Mouse (Mus musculus): ENCODE data around the gene Ptn. TPM values are rescaled to one million over a fixed set of nuclear protein-coding genes. Genes with fewer than 3 reads are reported as not detected.

Ptn gene
- total and polyA plus RNA-seq, 2 experiments = not detected

DNA sequence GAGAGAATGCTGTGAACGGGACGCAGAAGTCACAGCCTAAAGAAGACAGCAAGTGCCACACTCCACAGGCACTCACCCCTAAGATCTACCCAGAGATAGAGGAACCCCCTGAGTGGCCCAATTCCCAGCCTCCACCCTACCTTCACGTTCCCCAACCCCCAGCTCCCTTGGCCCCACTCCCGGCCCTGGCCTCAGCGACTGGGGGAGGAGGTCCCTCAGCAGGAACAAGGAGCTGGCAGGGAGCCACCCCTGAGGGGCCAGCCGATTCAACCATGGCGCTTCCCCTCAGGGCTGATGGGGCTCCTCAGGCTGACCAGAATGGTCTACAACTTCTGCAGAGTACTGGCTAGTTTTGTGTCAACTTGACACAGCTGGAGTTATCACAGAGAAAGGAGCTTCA, 81.9 kb downstream of the Ptn start:
- Histone ChIP-seq H3K36me3 (ENCODE audit: control insufficient read depth, insufficient read depth, low read length) (no peaks in the 10 kb centered on the region), H3K9ac (ENCODE audit: low read depth, low read length) (no peak overlapping the region), H3K4me1 (ENCODE audit: control insufficient read depth, insufficient read depth, low read length) (no peaks in the 10 kb centered on the region), H3K79me2 (ENCODE audit: control insufficient read depth, insufficient read depth, low read length) (no peaks in the 10 kb centered on the region), H3K27ac (replicated peaks; ENCODE audit: insufficient read depth, low read depth, low read length) (no peak overlapping the region), H3K27me3 (ENCODE audit: control insufficient read depth, insufficient read depth, low read length) (no peaks in the 10 kb centered on the region), H3K4me3 (ENCODE audit: insufficient read depth, low read depth, low read length) (no peak overlapping the region)
- DNase-seq (ENCODE audit: extremely low read depth, low read depth, low spot score) = no peak
- WGBS = 84% methylated on average over 7 of the region's 7 CpGs
- TF ChIP-seq POLR2A (IDR thresholded peaks at IDR 0.05; ENCODE audit: extremely low read depth, insufficient read depth, low read length) = no peak

DNA sequence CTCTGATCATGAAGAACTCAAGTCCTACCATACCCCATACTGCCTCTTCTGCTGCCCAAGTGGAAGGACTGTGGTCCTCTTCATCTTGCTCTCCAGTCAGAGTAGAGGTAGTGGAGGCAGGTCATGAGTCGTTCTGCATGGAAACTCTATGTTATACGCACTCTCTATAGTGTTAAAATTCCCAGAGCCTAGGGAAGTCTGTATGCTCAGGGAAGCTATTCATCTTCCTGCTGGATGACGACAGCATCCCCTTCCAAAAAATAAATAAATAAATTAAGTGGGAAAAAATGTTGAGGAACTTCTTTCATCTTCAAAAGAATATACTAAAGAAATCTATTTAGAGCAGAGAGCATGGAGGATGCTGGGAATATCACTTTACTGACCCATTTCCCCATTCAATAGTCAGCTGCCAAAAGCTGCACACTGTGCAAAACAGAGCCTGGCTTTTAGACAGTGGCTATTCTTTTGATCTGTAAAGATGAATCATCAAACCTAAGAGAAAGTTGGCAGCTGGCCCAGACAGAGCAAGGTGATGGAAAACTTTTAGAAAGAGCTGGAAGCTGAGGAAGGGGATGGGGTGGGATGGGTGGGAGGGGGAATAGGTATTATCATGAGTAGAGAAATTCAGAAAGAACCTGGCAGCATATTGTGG, 84.4 kb downstream of the Ptn start:
- WGBS = 79% methylated on average over 3 of the region's 3 CpGs
- no peak overlapping the region for H3K27ac ChIP-seq (replicated peaks; ENCODE audit: insufficient read depth, low read depth, low read length)
- DNase-seq (ENCODE audit: extremely low read depth, low read depth, low spot score) = no peak
- H3K4me1 ChIP-seq (ENCODE audit: control insufficient read depth, insufficient read depth, low read length) = no peaks in the 10 kb centered on the region
- H3K4me3 ChIP-seq (ENCODE audit: insufficient read depth, low read depth, low read length) = no peak overlapping the region
- TF ChIP-seq POLR2A (IDR thresholded peaks at IDR 0.05; ENCODE audit: extremely low read depth, insufficient read depth, low read length) (no peak), CTCF (IDR thresholded peaks at IDR 0.05; ENCODE audit: low read depth, low read length) (no peak)
- no peak overlapping the region for H3K9ac ChIP-seq (ENCODE audit: low read depth, low read length)
- H3K27me3 ChIP-seq (ENCODE audit: control insufficient read depth, insufficient read depth, low read length) = no peaks in the 10 kb centered on the region
- no peaks in the 10 kb centered on the region for H3K79me2 ChIP-seq (ENCODE audit: control insufficient read depth, insufficient read depth, low read length)
- no peaks in the 10 kb centered on the region for H3K36me3 ChIP-seq (ENCODE audit: control insufficient read depth, insufficient read depth, low read length)

DNA sequence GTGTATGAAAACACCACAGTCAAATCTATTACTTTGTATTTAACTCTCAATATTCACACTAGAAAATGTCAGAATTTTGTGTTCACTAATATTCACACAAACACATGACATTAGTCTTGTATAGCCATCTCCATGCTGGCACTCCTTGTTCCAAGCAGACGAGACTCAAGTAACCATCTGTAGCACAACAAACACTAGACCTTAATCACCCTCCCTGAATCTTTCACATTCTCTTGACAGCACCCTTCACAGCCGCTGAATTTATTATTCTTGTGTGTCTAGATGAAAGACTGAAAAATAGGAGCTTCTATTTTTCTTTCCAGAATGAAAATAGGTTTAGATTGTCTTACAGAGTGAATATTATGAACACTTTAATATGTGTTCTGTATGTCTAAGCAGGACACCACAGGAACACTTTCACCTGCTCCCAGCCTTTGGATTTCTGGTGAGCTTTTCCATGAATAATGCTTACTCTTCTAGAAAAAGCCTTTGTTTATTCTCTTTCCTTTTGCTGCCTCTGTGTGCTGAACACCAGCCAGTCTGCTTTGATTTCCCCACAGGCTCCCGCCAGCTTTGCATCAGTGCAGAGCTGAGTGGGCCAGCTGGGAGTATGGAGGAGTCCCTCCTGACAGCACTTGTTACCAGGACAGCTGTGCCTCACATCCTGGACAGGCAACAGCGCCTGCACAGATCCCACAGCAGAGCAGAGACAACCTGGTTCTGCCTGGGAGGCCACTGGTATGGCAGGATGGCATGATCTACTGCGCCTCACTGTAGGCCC, 87.1 kb downstream of the Ptn start:
- H3K27me3 ChIP-seq (ENCODE audit: control insufficient read depth, insufficient read depth, low read length) = no peaks in the 10 kb centered on the region
- 80% methylated on average over 5 of the region's 5 CpGs for WGBS
- H3K4me3 ChIP-seq (ENCODE audit: insufficient read depth, low read depth, low read length) = no peak overlapping the region
- no peaks in the 10 kb centered on the region for H3K36me3 ChIP-seq (ENCODE audit: control insufficient read depth, insufficient read depth, low read length)
- no peak overlapping the region for H3K9ac ChIP-seq (ENCODE audit: low read depth, low read length)
- no peak overlapping the region for H3K27ac ChIP-seq (replicated peaks; ENCODE audit: insufficient read depth, low read depth, low read length)
- no peak for TF ChIP-seq POLR2A (IDR thresholded peaks at IDR 0.05; ENCODE audit: extremely low read depth, insufficient read depth, low read length)
- TF ChIP-seq CTCF (IDR thresholded peaks at IDR 0.05; ENCODE audit: low read depth, low read length) = no peak
- H3K79me2 ChIP-seq (ENCODE audit: control insufficient read depth, insufficient read depth, low read length) = no peaks in the 10 kb centered on the region
- DNase-seq (ENCODE audit: extremely low read depth, low read depth, low spot score) = no peak
- H3K4me1 ChIP-seq (ENCODE audit: control insufficient read depth, insufficient read depth, low read length) = no peaks in the 10 kb centered on the region

DNA sequence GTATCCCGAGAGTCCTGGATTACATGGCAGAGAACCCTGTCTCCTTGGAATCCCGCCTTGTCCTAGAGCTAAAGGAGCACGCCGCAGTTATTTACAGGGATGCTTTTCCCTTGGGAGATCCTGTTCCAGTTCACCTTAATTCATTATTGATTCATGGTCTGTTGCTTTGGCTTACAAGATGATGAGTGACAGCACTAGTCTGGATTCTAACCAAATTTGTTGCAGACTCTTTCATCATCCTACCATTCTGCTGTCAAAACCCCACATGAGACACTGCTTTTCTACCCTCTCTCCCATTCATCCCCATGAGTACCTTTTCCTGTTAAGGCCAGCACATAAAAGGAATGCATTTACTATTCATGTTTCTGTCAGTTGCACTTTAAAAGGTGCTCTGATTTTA, 96.7 kb downstream of the Ptn start:
- Histone ChIP-seq H3K36me3 (ENCODE audit: control insufficient read depth, insufficient read depth, low read length) (no peaks in the 10 kb centered on the region), H3K9ac (ENCODE audit: low read depth, low read length) (no peak overlapping the region), H3K4me1 (ENCODE audit: control insufficient read depth, insufficient read depth, low read length) (no peaks in the 10 kb centered on the region), H3K4me3 (ENCODE audit: insufficient read depth, low read depth, low read length) (no peak overlapping the region), H3K27ac (replicated peaks; ENCODE audit: insufficient read depth, low read depth, low read length) (no peak overlapping the region), H3K27me3 (ENCODE audit: control insufficient read depth, insufficient read depth, low read length) (no peaks in the 10 kb centered on the region), H3K79me2 (ENCODE audit: control insufficient read depth, insufficient read depth, low read length) (no peaks in the 10 kb centered on the region)
- DNase-seq (ENCODE audit: extremely low read depth, low read depth, low spot score) = no peak
- TF ChIP-seq CTCF (IDR thresholded peaks at IDR 0.05; ENCODE audit: low read depth, low read length) (no peak), POLR2A (IDR thresholded peaks at IDR 0.05; ENCODE audit: extremely low read depth, insufficient read depth, low read length) (no peak)
- 92% methylated on average over 4 of the region's 4 CpGs for WGBS

DNA sequence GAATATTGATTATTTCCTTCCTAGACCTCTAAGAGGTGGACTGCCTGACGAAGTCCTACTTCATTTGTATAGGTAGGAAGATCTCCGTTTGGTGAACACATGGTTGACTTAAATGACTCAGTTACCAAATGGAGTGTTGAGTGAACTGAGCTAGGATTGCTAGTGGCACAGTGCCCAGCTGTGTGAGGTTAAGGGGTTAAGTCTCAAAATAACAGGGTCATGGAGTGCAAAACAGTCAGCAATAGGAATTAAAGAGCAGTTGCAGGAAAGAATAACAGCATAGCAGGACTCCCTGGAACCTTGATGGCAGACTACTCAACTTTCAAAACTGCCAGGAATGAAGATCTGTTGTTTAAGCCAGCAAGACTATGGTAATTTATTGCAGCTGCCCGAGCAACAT, 114.5 kb downstream of the Ptn start:
- no peak for TF ChIP-seq POLR2A (IDR thresholded peaks at IDR 0.05; ENCODE audit: extremely low read depth, insufficient read depth, low read length)
- no peak for TF ChIP-seq CTCF (IDR thresholded peaks at IDR 0.05; ENCODE audit: low read depth, low read length)
- Histone ChIP-seq H3K4me1 (ENCODE audit: control insufficient read depth, insufficient read depth, low read length) (no peaks in the 10 kb centered on the region), H3K36me3 (ENCODE audit: control insufficient read depth, insufficient read depth, low read length) (no peaks in the 10 kb centered on the region), H3K79me2 (ENCODE audit: control insufficient read depth, insufficient read depth, low read length) (no peaks in the 10 kb centered on the region), H3K27me3 (ENCODE audit: control insufficient read depth, insufficient read depth, low read length) (no peaks in the 10 kb centered on the region), H3K9ac (ENCODE audit: low read depth, low read length) (no peak overlapping the region), H3K4me3 (ENCODE audit: insufficient read depth, low read depth, low read length) (no peak overlapping the region), H3K27ac (replicated peaks; ENCODE audit: insufficient read depth, low read depth, low read length) (no peak overlapping the region)
- whole genome bisulfite sequencing = 77% methylated on average over 3 of the region's 3 CpGs
- no peak for DNase-seq (ENCODE audit: extremely low read depth, low read depth, low spot score)

DNA sequence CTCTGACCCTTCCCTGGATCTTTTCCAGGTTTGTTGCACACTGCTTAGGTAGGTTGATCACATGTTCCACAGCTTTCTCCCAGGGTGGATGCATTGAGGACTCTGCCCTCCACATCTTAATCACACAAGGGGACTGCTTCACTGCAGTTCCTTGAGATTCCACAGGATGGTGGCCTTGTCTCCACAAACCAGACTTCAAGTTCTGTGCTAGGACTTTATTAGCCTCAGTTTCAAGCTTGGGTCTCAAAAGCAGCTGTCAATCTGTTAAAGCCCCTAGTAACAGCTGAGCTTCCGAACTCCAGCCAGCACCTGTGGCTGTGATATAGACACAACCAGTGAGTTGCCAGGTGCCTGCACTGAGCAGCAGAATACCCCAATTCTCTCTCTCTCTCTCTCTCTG, 118.5 kb downstream of the Ptn start:
- H3K4me1 ChIP-seq (ENCODE audit: control insufficient read depth, insufficient read depth, low read length) = no peaks in the 10 kb centered on the region
- no peak overlapping the region for H3K4me3 ChIP-seq (ENCODE audit: insufficient read depth, low read depth, low read length)
- WGBS = 50% methylated on average over 1 of the region's 1 CpGs
- H3K36me3 ChIP-seq (ENCODE audit: control insufficient read depth, insufficient read depth, low read length) = no peaks in the 10 kb centered on the region
- no peaks in the 10 kb centered on the region for H3K79me2 ChIP-seq (ENCODE audit: control insufficient read depth, insufficient read depth, low read length)
- H3K9ac ChIP-seq (ENCODE audit: low read depth, low read length) = no peak overlapping the region
- no peak overlapping the region for H3K27ac ChIP-seq (replicated peaks; ENCODE audit: insufficient read depth, low read depth, low read length)
- DNase-seq (ENCODE audit: extremely low read depth, low read depth, low spot score) = no peak
- TF ChIP-seq POLR2A (IDR thresholded peaks at IDR 0.05; ENCODE audit: extremely low read depth, insufficient read depth, low read length) = no peak
- peak; percentile 3; the same call in 1 of the 2 replicates for TF ChIP-seq CTCF (IDR thresholded peaks at IDR 0.05; ENCODE audit: low read depth, low read length)
- no peaks in the 10 kb centered on the region for H3K27me3 ChIP-seq (ENCODE audit: control insufficient read depth, insufficient read depth, low read length)
